Mouse (Mus musculus) forebrain, embryonic 16.5 days (tissue): ENCODE results near the gene 9230104L09Rik. TPM values are rescaled to one million over a fixed set of nuclear protein-coding genes. Genes with fewer than 3 reads are reported as not detected.

Experiments
- ATAC-seq: fragments of 200-750 bp; cut with Nextera tagmentation; 2 replicates; pipeline ENCODE4 v1.8.0; 2017; ENCODE audit warnings: mild to moderate bottlenecking, moderate library complexity
- H3K27ac ChIP-seq: fragments of 300-500 bp; sonication (generic); 2 replicates; pipeline ENCODE4 v1.5.1; 2014; ENCODE audit warnings: low read length, control low read depth
- H3K27me3 ChIP-seq: fragments of 300-500 bp; sonication (generic); replicated peaks from 2 replicates; pipeline ENCODE4 v1.6.1; 2014; ENCODE audit warnings: low read length; ENCODE audit not compliant: control insufficient read depth, insufficient read depth
- H3K36me3 ChIP-seq: fragments of 300-500 bp; sonication (generic); 2 replicates; pipeline ENCODE4 v1.6.1; 2014; ENCODE audit not compliant: control insufficient read depth, insufficient read depth
- H3K4me1 ChIP-seq: fragments of 300-500 bp; sonication (generic); replicated peaks from 2 replicates; pipeline ENCODE4 v1.6.1; 2014; ENCODE audit warnings: low read length; ENCODE audit not compliant: control insufficient read depth, insufficient read depth
- H3K4me2 ChIP-seq: fragments of 300-500 bp; sonication (generic); 2 replicates; pipeline ENCODE4 v1.6.1; 2014; ENCODE audit warnings: mild to moderate bottlenecking, low read length, control low read depth
- H3K4me3 ChIP-seq: fragments of 300-500 bp; sonication (generic); replicated peaks from 2 replicates; pipeline ENCODE4 v1.5.1; 2014; ENCODE audit warnings: mild to moderate bottlenecking, low read length, control low read depth
- H3K9ac ChIP-seq: fragments of 300-500 bp; sonication (generic); replicated peaks from 2 replicates; pipeline ENCODE4 v1.6.1; 2014; ENCODE audit warnings: low read depth, low read length, control low read depth
- H3K9me3 ChIP-seq: fragments of 300-500 bp; sonication (generic); 2 replicates; pipeline ENCODE4 v1.6.1; 2016; ENCODE audit warnings: low read length; ENCODE audit not compliant: control insufficient read depth
- WGBS: fragments of 180-500 bp; shearing (Covaris S2); extraction: QIAGEN DNeasy Blood & Tissue Kit; methylation state at CpG from one replicate; pipeline ENCODE4 v1.1.7; 2014; 5-methylcytosine and 5-hydroxymethylcytosine counted together
- polyA plus RNA-seq: library from polyadenylated mRNA; unstranded; fragments of >200 nt; fragmentation: Nextera tagmentation; extraction: Ambion mirVana; gene quantifications from 2 replicates; pipeline ENCODE4 v1.2.1, GENCODE M21; 2015

The 9230104L09Rik gene
- polyA plus RNA-seq = not detected in 2 replicates

DNA sequence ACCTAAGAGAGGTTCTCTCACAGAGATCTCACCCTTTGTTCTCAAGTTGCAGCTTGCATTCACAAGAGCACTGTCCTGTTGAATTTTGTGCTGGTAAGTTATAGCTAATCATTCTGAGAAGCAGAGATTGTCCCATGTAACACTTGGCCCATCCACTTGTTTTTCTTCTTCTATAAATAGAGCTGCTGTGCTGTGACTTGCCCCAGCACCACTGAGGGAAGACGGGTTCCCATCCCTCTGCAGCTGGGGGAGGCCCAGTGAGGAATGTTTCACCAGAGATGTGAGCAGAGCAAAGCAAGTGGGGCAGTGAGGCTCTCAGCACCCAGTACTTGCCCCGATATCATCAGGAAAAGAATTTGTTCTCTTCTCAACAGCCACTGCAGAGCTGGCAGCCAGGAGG, at the start of gene 9230104L09Rik:
Gene 9230104L09Rik (minus strand): TSS at position 73 of the 400 bp plus-strand sequence.
- Histone ChIP-seq H3K9me3 (no peaks in the 10 kb centered on the region), H3K27me3 (no peaks in the 10 kb centered on the region), H3K4me1 (no peaks in the 10 kb centered on the region), H3K4me2 (no peak within 1 kb of the TSS), H3K27ac (no peak within 1 kb of the TSS), H3K4me3 (no peak within 1 kb of the TSS), H3K36me3 (no peaks in the 10 kb centered on the region), H3K9ac (no peak within 1 kb of the TSS)
- WGBS = 79% methylated on average over 2 of the region's 2 CpGs
- ATAC-seq = no peak

GRCm38 (mm10) chr2:148902286-148902685, 37.4 kb upstream of the 9230104L09Rik start:
- Histone ChIP-seq H3K27me3 (no peaks in the 10 kb centered on the region), H3K27ac (no peak overlapping the region), H3K36me3 (no peaks in the 10 kb centered on the region), H3K9ac (no peak overlapping the region), H3K4me3 (no peak overlapping the region), H3K4me2 (no peak overlapping the region), H3K4me1 (no peaks in the 10 kb centered on the region), H3K9me3 (no peaks in the 10 kb centered on the region)
- 10% methylated on average over 5 of the region's 5 CpGs for WGBS
- peak; percentile 87 for ATAC-seq

DNA sequence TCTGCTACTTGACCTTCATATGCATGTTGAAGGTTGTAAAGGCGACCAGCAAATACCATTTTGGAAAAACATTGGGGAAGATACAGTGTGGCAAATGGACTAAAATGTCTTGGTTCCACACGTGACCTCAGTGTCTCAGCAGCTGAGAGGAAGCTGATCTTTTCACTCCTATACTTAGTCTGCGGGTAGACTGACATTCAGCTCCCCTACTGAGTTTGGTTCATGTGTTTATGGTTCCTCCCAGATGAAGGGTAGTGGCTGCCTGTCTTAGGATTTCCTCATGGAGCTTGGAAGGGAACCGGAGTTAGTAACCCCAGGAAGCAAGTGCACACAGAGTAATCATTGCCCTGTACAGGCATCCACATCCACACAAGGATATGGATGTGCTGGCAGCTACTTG, 35.5 kb upstream of the 9230104L09Rik start:
- no peaks in the 10 kb centered on the region for H3K4me1 ChIP-seq
- H3K27ac ChIP-seq = no peak overlapping the region
- no peaks in the 10 kb centered on the region for H3K27me3 ChIP-seq
- no peak overlapping the region for H3K4me2 ChIP-seq
- ATAC-seq = no peak
- WGBS = 78% methylated on average over 4 of the region's 4 CpGs
- H3K36me3 ChIP-seq = no peaks in the 10 kb centered on the region
- H3K9ac ChIP-seq = no peak overlapping the region
- H3K9me3 ChIP-seq = no peaks in the 10 kb centered on the region
- H3K4me3 ChIP-seq = no peak overlapping the region

- Histone ChIP-seq H3K36me3 (no peaks in the 10 kb centered on the region), H3K27ac (no peak overlapping the region), H3K4me1 (0 out of 2 replicates have a peak, but pooled peaks cover under 1% of the 10 kb centered on the region), H3K9ac (no peak overlapping the region), H3K4me3 (no peak overlapping the region), H3K27me3 (no peaks in the 10 kb centered on the region), H3K9me3 (no peaks in the 10 kb centered on the region), H3K4me2 (no peak overlapping the region)
- no peak for ATAC-seq
- 93% methylated on average over 1 of the region's 1 CpGs for WGBS
These were observed 31.4 kb upstream of the 9230104L09Rik start for GRCm38 (mm10) chr2:148896219-148896618.

DNA sequence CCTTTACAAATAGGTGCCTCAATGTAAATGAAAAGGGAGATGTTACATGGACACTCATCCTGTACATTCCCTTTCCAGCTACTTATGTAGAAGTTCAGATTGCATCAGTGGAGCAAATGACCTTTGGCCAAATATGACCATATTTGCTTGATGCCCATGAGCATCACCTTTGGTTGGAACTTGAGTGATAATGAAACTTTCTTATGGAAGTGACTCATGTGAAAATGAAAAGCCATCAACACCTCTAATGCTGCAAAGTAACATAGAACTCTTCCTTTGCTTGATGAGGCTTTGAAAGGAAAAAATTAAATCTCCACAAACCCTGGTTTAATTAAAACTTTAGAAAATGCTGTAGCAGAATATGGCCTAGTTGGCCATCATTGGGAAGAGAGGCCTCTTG, 28.3 kb upstream of the 9230104L09Rik start:
- Histone ChIP-seq H3K27me3 (no peaks in the 10 kb centered on the region), H3K27ac (no peak overlapping the region), H3K4me3 (no peak overlapping the region), H3K9me3 (no peaks in the 10 kb centered on the region), H3K9ac (no peak overlapping the region), H3K4me1 (peaks cover 12% of the 10 kb centered on the region), H3K36me3 (no peaks in the 10 kb centered on the region), H3K4me2 (no peak overlapping the region)
- no peak for ATAC-seq

- peak overlapping the region; percentile 80 for H3K27ac ChIP-seq
- H3K9ac ChIP-seq = no peak overlapping the region
- peaks cover 12% of the 10 kb centered on the region for H3K4me1 ChIP-seq
- no peaks in the 10 kb centered on the region for H3K9me3 ChIP-seq
- H3K4me3 ChIP-seq = no peak overlapping the region
- WGBS = 2% methylated on average over 5 of the region's 5 CpGs
- no peak overlapping the region for H3K4me2 ChIP-seq
- ATAC-seq = peak; percentile 94
- no peaks in the 10 kb centered on the region for H3K36me3 ChIP-seq
- H3K27me3 ChIP-seq = no peaks in the 10 kb centered on the region
These were observed 25.4 kb upstream of the 9230104L09Rik start for GRCm38 (mm10) chr2:148890021-148890851.

DNA sequence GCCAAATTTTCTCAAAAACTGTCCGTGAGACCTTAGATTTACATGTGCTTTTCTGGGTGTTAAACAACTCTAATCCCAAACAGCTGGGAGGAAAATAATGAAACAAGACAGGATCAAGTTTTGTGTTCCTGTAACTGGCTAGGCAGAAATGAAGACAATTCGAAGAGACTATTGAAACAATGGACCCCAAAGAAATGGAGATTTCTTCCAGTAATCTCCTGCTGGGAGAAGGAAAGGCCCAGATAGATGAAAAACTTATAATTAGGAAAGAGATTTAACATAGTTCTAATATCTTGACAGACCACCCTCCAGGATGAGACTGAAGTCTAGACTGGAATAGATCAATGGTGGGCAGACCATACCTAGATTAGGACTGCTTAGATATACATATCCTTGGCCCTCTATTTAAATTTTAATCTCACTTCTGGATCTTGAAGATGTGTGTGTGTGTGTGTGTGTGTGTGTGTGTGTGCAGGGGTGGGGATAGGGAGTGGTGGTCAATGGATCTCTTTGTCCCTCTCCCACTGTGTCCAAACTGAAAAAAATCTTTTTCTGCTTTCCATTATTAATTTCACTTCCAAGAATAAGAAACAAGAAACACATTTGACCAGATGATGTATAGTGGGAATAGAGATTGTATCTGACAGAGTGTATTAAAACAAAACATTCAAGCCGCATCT, 24.6 kb upstream of the 9230104L09Rik start:
- Histone ChIP-seq H3K4me1 (peaks cover 12% of the 10 kb centered on the region), H3K36me3 (no peaks in the 10 kb centered on the region), H3K27ac (peak overlapping the region; percentile 80), H3K4me3 (no peak overlapping the region), H3K4me2 (no peak overlapping the region), H3K9ac (no peak overlapping the region), H3K9me3 (no peaks in the 10 kb centered on the region), H3K27me3 (no peaks in the 10 kb centered on the region)
- peak; percentile 61 for ATAC-seq
- WGBS = 5% methylated on average over 3 of the region's 3 CpGs

GRCm38 (mm10) chr2:148888872-148889271, 24.0 kb upstream of the 9230104L09Rik start:
- H3K36me3 ChIP-seq = no peaks in the 10 kb centered on the region
- H3K4me3 ChIP-seq = no peak overlapping the region
- no peaks in the 10 kb centered on the region for H3K27me3 ChIP-seq
- H3K27ac ChIP-seq = peak overlapping the region; percentile 69; the same call in 1 of the 2 replicates
- no peaks in the 10 kb centered on the region for H3K9me3 ChIP-seq
- no peak overlapping the region for H3K4me2 ChIP-seq
- no peak overlapping the region for H3K9ac ChIP-seq
- 42% methylated on average over 3 of the region's 3 CpGs for WGBS
- peaks cover 12% of the 10 kb centered on the region for H3K4me1 ChIP-seq
- no peak for ATAC-seq

GRCm38 (mm10) chr2:148884738-148885137, 19.9 kb upstream of the 9230104L09Rik start:
- Histone ChIP-seq H3K27me3 (no peaks in the 10 kb centered on the region), H3K27ac (no peak overlapping the region), H3K36me3 (no peaks in the 10 kb centered on the region), H3K9ac (no peak overlapping the region), H3K9me3 (no peaks in the 10 kb centered on the region), H3K4me1 (peaks cover 3% of the 10 kb centered on the region; the same call in 1 of the 2 replicates), H3K4me3 (no peak overlapping the region), H3K4me2 (no peak overlapping the region)
- ATAC-seq = 0 out of 2 replicates have a peak, but pooled peaks have one; percentile 49
